Mouse (Mus musculus) CD4-positive naive resting alpha-beta T cell, adult 57 days (primary cell): ENCODE measurements around the gene Farsb. TPM values are rescaled to one million over a fixed set of nuclear protein-coding genes. Genes with fewer than 3 reads are reported as not detected.

Source experiments
- total RNA-seq: library from RNA; stranded (reverse); gene quantifications from one replicate; pipeline ENCODE4 v1.2.4, GENCODE M21; 2023

Farsb gene
- total RNA-seq = 53.6 TPM

GRCm38 (mm10) chr1:78488752-78489492 lies at the start of gene Farsb:
Gene Farsb, minus strand, starts transcription at chr1:78488897.

GRCm38 (mm10) chr1:78511621-78512160 lies 23.0 kb upstream of the Farsb start, which contains the start of gene BC035947:
Gene BC035947, minus strand, starts transcription at chr1:78512158.

GRCm38 (mm10) chr1:78510862-78511261 lies 22.2 kb upstream of the Farsb start, which contains the start of gene Mogat1:
Gene Mogat1, plus strand, starts transcription at chr1:78510991.

Other genes starting within 250 kb of the Farsb start
- not detected for gene Sgpp2, start 178.6 kb downstream of the Farsb start, total RNA-seq
- 5.5 TPM for gene Mogat1, start 22.1 kb upstream of the Farsb start, total RNA-seq
- not detected for gene BC035947, start 23.3 kb upstream of the Farsb start, total RNA-seq
- 12.3 TPM for gene Acsl3, start 168.9 kb upstream of the Farsb start, total RNA-seq
- 33.5 TPM for gene Utp14b, start 169.1 kb upstream of the Farsb start, total RNA-seq